Mouse (Mus musculus) cortical plate, adult 2 months (tissue): ENCODE data around the gene Kat5.

Source experiments
- CTCF ChIP-seq: fragments of 200-500 bp; IDR thresholded peaks from 2 replicates; pipeline ENCODE4 v1.5.1; 2011; ENCODE audit warnings: mild to moderate bottlenecking, control low read depth, low read length; ENCODE audit not compliant: insufficient read depth; ENCODE audit errors: extremely low read depth
- POLR2A ChIP-seq: fragments of 200-500 bp; IDR thresholded peaks from 2 replicates; pipeline ENCODE4 v1.6.1; 2011; ENCODE audit warnings: mild to moderate bottlenecking, low read length, control low read depth; ENCODE audit not compliant: insufficient read depth; ENCODE audit errors: extremely low read depth

GRCm38 (mm10) chr19:5609547-5610404, at the start of gene Kat5:
- TF ChIP-seq CTCF (no peak), POLR2A (peak; percentile 55)
